Mouse (Mus musculus) heart, embryonic 16.5 days (tissue): ENCODE results near the gene Adam22. TPM values are rescaled to one million over a fixed set of nuclear protein-coding genes. Genes with fewer than 3 reads are reported as not detected.

ENCODE experiments used
- ATAC-seq: fragments of 200-750 bp; cut with Nextera tagmentation; replicated peaks from 2 replicates; pipeline ENCODE4 v1.8.0; 2017; ENCODE audit warnings: moderate number of reproducible peaks; ENCODE audit not compliant: insufficient read depth, low FRiP score; ENCODE audit errors: extremely low read depth
- H3K27ac ChIP-seq: fragments of 300-500 bp; sonication (generic); 2 replicates; pipeline ENCODE4 v1.5.1; 2014; ENCODE audit warnings: mild to moderate bottlenecking, low read length, control low read depth, moderate library complexity
- H3K27me3 ChIP-seq: fragments of 300-500 bp; sonication (generic); 2 replicates; pipeline ENCODE4 v1.6.1; 2014; ENCODE audit warnings: low read length, mixed read lengths; ENCODE audit not compliant: control insufficient read depth, insufficient read depth
- H3K36me3 ChIP-seq: fragments of 300-500 bp; sonication (generic); 2 replicates; pipeline ENCODE4 v1.6.1; 2014; ENCODE audit not compliant: control insufficient read depth, insufficient read depth
- H3K4me1 ChIP-seq: fragments of 300-500 bp; sonication (generic); 2 replicates; pipeline ENCODE4 v1.6.1; 2014; ENCODE audit warnings: low read length, mixed read lengths; ENCODE audit not compliant: control insufficient read depth, insufficient read depth
- H3K4me2 ChIP-seq: fragments of 300-500 bp; sonication (generic); 2 replicates; pipeline ENCODE4 v1.6.1; 2014; ENCODE audit warnings: low read depth, mild to moderate bottlenecking, control low read depth, low read length
- H3K4me3 ChIP-seq: fragments of 300-500 bp; sonication (generic); 2 replicates; pipeline ENCODE4 v1.5.1; 2014; ENCODE audit warnings: mild to moderate bottlenecking, control low read depth, low read length
- H3K9ac ChIP-seq: fragments of 300-500 bp; sonication (generic); 2 replicates; pipeline ENCODE4 v1.6.1; 2014; ENCODE audit warnings: low read length, control low read depth
- H3K9me3 ChIP-seq: fragments of 300-500 bp; sonication (generic); replicated peaks from 2 replicates; pipeline ENCODE4 v1.6.1; 2016; ENCODE audit warnings: low read length; ENCODE audit not compliant: control insufficient read depth
- WGBS: fragments of 180-500 bp; shearing (Covaris S2); extraction: QIAGEN DNeasy Blood & Tissue Kit; methylation state at CpG from one replicate; pipeline ENCODE4 v1.1.7; 2014; 5-methylcytosine and 5-hydroxymethylcytosine counted together
- polyA plus RNA-seq: library from polyadenylated mRNA; unstranded; fragments of >200 nt; fragmentation: Nextera tagmentation; extraction: Ambion mirVana; gene quantifications from 2 replicates; pipeline ENCODE4 v1.2.1, GENCODE M21; 2015

The Adam22 gene
- polyA plus RNA-seq, 1 experiment from 2014 or later, result 7.8 TPM

DNA sequence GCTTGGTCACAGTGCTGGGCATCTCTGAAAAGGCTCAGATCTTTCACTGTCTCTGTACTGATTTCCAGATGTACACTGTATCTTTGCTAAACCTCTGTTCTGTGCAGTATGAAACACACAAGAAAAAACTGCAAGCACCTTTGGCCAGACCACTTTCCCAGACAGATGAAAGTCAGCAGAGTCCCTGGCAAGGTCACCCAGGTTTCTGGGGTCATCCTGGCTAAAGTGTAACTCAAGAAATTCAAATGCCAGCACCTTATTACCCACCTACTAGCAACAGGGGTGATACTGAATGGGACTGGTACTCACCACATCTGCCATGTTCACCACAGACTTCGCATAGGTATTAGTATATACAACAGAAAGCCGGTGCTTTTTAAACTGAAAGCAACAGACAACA is 221.8 kb downstream of the Adam22 start:
- Histone ChIP-seq H3K9ac (no peak overlapping the region), H3K4me3 (no peak overlapping the region), H3K4me1 (no peaks in the 10 kb centered on the region), H3K4me2 (no peak overlapping the region), H3K27me3 (no peaks in the 10 kb centered on the region), H3K36me3 (no peaks in the 10 kb centered on the region), H3K27ac (no peak overlapping the region), H3K9me3 (no peaks in the 10 kb centered on the region)
- ATAC-seq, result no peak
- 96% methylated on average over 2 of the region's 2 CpGs for WGBS

GRCm38 (mm10) chr5:8145473-8145872 is 222.5 kb downstream of the Adam22 start:
- H3K4me1 ChIP-seq, result no peaks in the 10 kb centered on the region
- H3K9me3 ChIP-seq, result no peaks in the 10 kb centered on the region
- no peaks in the 10 kb centered on the region for H3K36me3 ChIP-seq
- no peak overlapping the region for H3K27ac ChIP-seq
- WGBS, result 64% methylated on average over 5 of the region's 5 CpGs
- H3K4me2 ChIP-seq, result no peak overlapping the region
- no peaks in the 10 kb centered on the region for H3K27me3 ChIP-seq
- H3K4me3 ChIP-seq, result no peak overlapping the region
- no peak overlapping the region for H3K9ac ChIP-seq
- no peak for ATAC-seq

- ATAC-seq, result no peak
- no peak overlapping the region for H3K4me3 ChIP-seq
- H3K9me3 ChIP-seq, result no peaks in the 10 kb centered on the region
- H3K9ac ChIP-seq, result no peak overlapping the region
- H3K27me3 ChIP-seq, result no peaks in the 10 kb centered on the region
- H3K36me3 ChIP-seq, result no peaks in the 10 kb centered on the region
- H3K4me2 ChIP-seq, result no peak overlapping the region
- H3K4me1 ChIP-seq, result no peaks in the 10 kb centered on the region
- H3K27ac ChIP-seq, result no peak overlapping the region
- 76% methylated on average over 5 of the region's 5 CpGs for WGBS
Measured at GRCm38 (mm10) chr5:8132546-8132945, 235.4 kb downstream of the Adam22 start.

DNA sequence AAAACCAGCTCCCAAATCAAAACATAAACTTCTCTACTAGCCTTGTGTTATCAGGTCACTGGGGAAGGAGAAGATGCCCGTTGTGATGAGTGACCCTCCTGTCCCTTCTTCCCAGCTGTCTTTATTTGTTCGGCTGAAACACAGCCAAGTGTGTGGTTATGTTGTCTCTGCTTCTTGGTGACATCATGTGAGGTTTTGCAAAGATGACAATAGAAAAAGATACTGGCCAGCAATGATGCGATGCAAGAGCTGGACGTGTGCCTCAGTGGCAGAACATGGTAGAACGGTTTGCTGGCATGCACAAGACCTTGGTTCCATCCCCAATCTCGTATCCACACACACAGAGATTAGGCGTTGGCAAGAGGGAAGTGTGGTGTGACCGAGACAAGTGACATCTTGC is 236.0 kb downstream of the Adam22 start:
- Histone ChIP-seq H3K4me3 (no peak overlapping the region), H3K4me2 (no peak overlapping the region), H3K27me3 (no peaks in the 10 kb centered on the region), H3K9ac (no peak overlapping the region), H3K4me1 (no peaks in the 10 kb centered on the region), H3K27ac (no peak overlapping the region), H3K36me3 (no peaks in the 10 kb centered on the region), H3K9me3 (no peaks in the 10 kb centered on the region)
- 76% methylated on average over 8 of the region's 8 CpGs for WGBS
- no peak for ATAC-seq

DNA sequence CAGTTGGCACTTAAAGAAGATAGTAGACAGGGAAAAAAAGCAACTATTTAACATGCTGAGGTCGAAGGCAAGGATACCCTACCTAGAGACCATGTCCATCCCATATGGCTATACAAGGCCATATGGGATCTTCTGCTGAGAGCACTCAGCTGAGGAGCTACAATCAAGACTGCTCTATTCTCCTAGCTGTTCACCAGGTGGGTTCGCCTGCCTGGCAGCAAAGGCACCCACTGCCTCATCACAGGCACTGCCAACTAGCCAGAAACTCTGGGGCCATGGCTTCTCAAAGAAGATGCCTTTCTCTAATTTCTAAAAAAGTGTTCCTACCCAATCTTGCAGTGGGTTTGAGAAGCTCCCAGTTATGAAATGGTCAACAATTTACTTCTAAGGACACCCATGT is 238.2 kb downstream of the Adam22 start:
- no peaks in the 10 kb centered on the region for H3K4me1 ChIP-seq
- WGBS, result 75% methylated on average over 2 of the region's 2 CpGs
- ATAC-seq, result no peak

DNA sequence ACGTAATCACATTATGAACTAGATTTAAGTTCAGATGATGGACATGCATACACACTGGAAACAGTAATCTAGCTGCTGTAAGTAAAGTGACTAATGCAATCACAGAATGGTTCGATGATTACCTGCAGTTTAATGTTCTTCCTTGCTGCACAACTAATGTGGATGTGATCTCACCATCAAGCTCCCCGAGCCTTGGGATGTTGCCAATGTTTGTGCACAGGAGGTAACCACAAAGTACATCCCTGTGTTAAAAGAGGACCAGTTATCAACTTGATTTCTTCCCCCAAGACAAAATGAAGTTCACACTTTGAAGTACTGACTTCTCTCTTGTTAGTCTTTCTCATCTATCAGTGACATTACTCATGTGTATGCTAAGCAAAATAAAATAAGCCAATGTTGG is 247.0 kb downstream of the Adam22 start:
- Histone ChIP-seq H3K27ac (no peak overlapping the region), H3K9me3 (no peaks in the 10 kb centered on the region; the same call in 1 of the 2 replicates), H3K4me3 (no peak overlapping the region), H3K9ac (no peak overlapping the region), H3K36me3 (no peaks in the 10 kb centered on the region), H3K4me1 (peaks cover 5% of the 10 kb centered on the region), H3K27me3 (no peaks in the 10 kb centered on the region), H3K4me2 (no peak overlapping the region)
- WGBS, result 79% methylated on average over 3 of the region's 3 CpGs
- ATAC-seq, result no peak

More for the DNA sequence above, 238.2 kb downstream of the Adam22 start:
- no peak overlapping the region for H3K9ac ChIP-seq
- no peaks in the 10 kb centered on the region for H3K36me3 ChIP-seq
- H3K4me3 ChIP-seq, result no peak overlapping the region
- H3K4me2 ChIP-seq, result no peak overlapping the region
- no peaks in the 10 kb centered on the region for H3K9me3 ChIP-seq
- no peak overlapping the region for H3K27ac ChIP-seq
- no peaks in the 10 kb centered on the region for H3K27me3 ChIP-seq

GRCm38 (mm10) chr5:8120087-8120486 is 247.9 kb downstream of the Adam22 start:
- peaks cover 5% of the 10 kb centered on the region for H3K4me1 ChIP-seq
- no peak overlapping the region for H3K27ac ChIP-seq
- H3K27me3 ChIP-seq, result no peaks in the 10 kb centered on the region
- no peak overlapping the region for H3K4me3 ChIP-seq
- WGBS, result 62% methylated on average over 2 of the region's 2 CpGs
- no peak overlapping the region for H3K9ac ChIP-seq
- no peak for ATAC-seq
- no peak overlapping the region for H3K4me2 ChIP-seq
- no peaks in the 10 kb centered on the region for H3K36me3 ChIP-seq
- no peaks in the 10 kb centered on the region; the same call in 1 of the 2 replicates for H3K9me3 ChIP-seq

DNA sequence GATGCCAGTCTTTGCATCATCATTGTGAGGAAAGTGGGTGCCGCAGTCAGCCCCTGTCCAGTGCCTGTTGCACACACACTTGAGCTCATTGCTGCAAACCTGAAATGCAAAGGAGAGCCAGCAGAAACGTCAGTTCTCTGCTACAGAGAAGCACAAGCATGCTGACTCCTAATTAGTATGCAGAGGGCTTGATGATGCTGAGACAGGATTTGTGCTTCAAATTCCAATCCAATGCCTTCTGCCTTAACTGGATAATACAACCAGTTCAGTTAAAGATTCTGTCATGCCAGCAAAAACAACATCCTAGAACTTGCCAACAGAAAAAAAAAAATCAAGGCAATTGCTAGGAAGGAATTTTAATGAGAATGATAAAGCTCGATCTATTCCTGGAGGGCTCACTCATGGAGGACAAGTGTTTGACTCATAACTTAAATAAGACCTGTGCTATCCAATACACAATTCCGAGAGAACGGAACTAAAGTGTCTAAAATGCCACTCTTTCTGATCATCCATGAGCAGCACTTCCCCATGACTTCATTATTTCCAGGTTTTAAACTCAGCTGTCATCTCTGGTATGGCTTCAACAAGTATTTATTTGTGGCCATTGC is 251.3 kb downstream of the Adam22 start:
- H3K4me1 ChIP-seq, result peaks cover 5% of the 10 kb centered on the region
- no peaks in the 10 kb centered on the region for H3K27me3 ChIP-seq
- no peak; the same call in 1 of the 2 replicates for ATAC-seq
- H3K9ac ChIP-seq, result no peak overlapping the region
- whole genome bisulfite sequencing, result 40% methylated on average over 5 of the region's 5 CpGs
- peak overlapping the region; percentile 26 for H3K4me2 ChIP-seq
- no peaks in the 10 kb centered on the region for H3K9me3 ChIP-seq
- H3K27ac ChIP-seq, result peak overlapping the region; percentile 51; the same call in 1 of the 2 replicates
- no peaks in the 10 kb centered on the region for H3K36me3 ChIP-seq
- no peak overlapping the region for H3K4me3 ChIP-seq

- no peaks in the 10 kb centered on the region for H3K36me3 ChIP-seq
- no peaks in the 10 kb centered on the region for H3K27me3 ChIP-seq
- no peaks in the 10 kb centered on the region for H3K9me3 ChIP-seq
- no peak for ATAC-seq
- no peak overlapping the region for H3K27ac ChIP-seq
- WGBS, result 89% methylated on average over 5 of the region's 5 CpGs
- H3K9ac ChIP-seq, result no peak overlapping the region
- H3K4me1 ChIP-seq, result peaks cover 5% of the 10 kb centered on the region
- H3K4me3 ChIP-seq, result no peak overlapping the region
- H3K4me2 ChIP-seq, result no peak overlapping the region
Measured at GRCm38 (mm10) chr5:8112246-8112645, 255.7 kb downstream of the Adam22 start.
